Mouse (Mus musculus) forebrain, embryonic 10.5 days (tissue): Measurements from ENCODE around the gene Gm45140. TPM values are rescaled to one million over a fixed set of nuclear protein-coding genes. Genes with fewer than 3 reads are reported as not detected.

Experiments
- DNase-seq: peaks from one replicate; pipeline ENCODE4 v3.0.0-alpha.2; 2017; ENCODE audit warnings: low spot score; ENCODE audit errors: extremely low spot score
- H3K27ac ChIP-seq: fragments of 300-500 bp; sonication (generic); 2 replicates; pipeline ENCODE4 v1.5.1; 2016; ENCODE audit warnings: mild to moderate bottlenecking
- H3K27me3 ChIP-seq: fragments of 300-500 bp; sonication (generic); 2 replicates; pipeline ENCODE4 v1.6.1; 2016; ENCODE audit warnings: mild to moderate bottlenecking; ENCODE audit not compliant: poor library complexity, severe bottlenecking
- H3K36me3 ChIP-seq: fragments of 300-500 bp; sonication (generic); replicated peaks from 2 replicates; pipeline ENCODE4 v1.6.1; 2016; ENCODE audit warnings: mild to moderate bottlenecking, moderate library complexity
- H3K4me1 ChIP-seq: fragments of 300-500 bp; sonication (generic); 2 replicates; pipeline ENCODE4 v1.6.1; 2016
- H3K4me3 ChIP-seq: fragments of 300-500 bp; sonication (generic); 2 replicates; pipeline ENCODE4 v1.5.1; 2016; ENCODE audit warnings: mild to moderate bottlenecking, moderate library complexity
- H3K9me3 ChIP-seq: fragments of 300-500 bp; sonication (generic); 2 replicates; pipeline ENCODE4 v1.6.1; 2016; ENCODE audit warnings: mild to moderate bottlenecking, moderate library complexity
- WGBS: fragments of 180-500 bp; shearing (Covaris S2); methylation state at CpG from one replicate; pipeline ENCODE4 v1.1.7; 2016; 5-methylcytosine and 5-hydroxymethylcytosine counted together
- polyA plus RNA-seq: library from polyadenylated mRNA; unstranded; fragments of >200 nt; fragmentation: Nextera tagmentation; extraction: Ambion mirVana; gene quantifications from 2 replicates; pipeline ENCODE4 v1.2.1, GENCODE M21; 2016

Gm45140 gene
- polyA plus RNA-seq, 1 experiment from 2014 or later: 2.1 TPM

DNA sequence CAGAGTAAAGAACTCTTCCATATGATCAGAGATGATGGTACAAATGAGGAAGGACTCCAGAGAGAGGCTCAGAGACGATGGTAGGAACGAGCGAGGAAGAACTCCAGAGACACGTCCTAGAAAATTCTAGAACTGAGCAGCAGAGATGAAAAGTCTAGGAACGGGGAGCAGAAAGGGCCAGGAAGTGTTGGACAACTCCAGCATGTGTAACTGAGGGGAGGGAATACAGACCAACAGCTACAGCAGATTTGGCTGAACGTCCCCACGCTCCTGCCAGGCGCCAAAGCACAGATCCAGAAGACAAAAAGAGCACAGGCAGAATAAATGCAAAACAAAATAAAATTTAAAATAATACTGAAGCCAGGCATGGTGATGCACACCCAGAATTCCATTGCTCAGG lies 78.7 kb downstream of the Gm45140 start:
- Histone ChIP-seq H3K36me3 (no peaks in the 10 kb centered on the region), H3K27ac (no peak overlapping the region), H3K4me1 (peaks cover 6% of the 10 kb centered on the region), H3K9me3 (no peaks in the 10 kb centered on the region), H3K27me3 (no peaks in the 10 kb centered on the region), H3K4me3 (no peak overlapping the region)
- DNase-seq: no peak
- WGBS: 90% methylated on average over 8 of the region's 8 CpGs

GRCm38 (mm10) chr6:87755196-87755595 lies 80.4 kb downstream of the Gm45140 start:
- WGBS: 92% methylated on average over 4 of the region's 4 CpGs
- Histone ChIP-seq H3K27me3 (no peaks in the 10 kb centered on the region), H3K9me3 (no peaks in the 10 kb centered on the region), H3K36me3 (no peaks in the 10 kb centered on the region), H3K27ac (no peak overlapping the region), H3K4me1 (peaks cover 6% of the 10 kb centered on the region), H3K4me3 (no peak overlapping the region)
- DNase-seq: no peak

DNA sequence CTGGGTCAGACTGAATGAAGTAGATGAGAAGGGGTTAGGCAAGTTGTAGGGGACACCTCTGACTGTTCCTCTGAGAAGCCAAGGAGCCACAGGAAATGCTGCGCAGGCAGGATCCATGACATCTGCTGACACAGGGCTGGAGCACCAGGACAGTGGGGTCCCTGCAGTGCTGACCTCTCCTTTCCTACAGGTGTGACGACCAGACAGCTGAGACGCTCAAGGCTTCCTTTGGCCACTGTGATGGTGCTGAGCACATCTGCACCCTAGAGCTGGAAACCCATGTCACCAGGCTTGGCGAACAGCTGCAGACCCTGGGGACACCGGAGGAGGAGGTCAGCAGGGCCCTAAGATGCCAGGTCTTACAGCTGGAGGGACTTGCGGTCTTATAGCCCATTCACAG lies 84.0 kb downstream of the Gm45140 start:
- peaks cover 6% of the 10 kb centered on the region for H3K4me1 ChIP-seq
- no peak overlapping the region for H3K4me3 ChIP-seq
- no peaks in the 10 kb centered on the region for H3K9me3 ChIP-seq
- H3K27me3 ChIP-seq: no peaks in the 10 kb centered on the region
- H3K27ac ChIP-seq: no peak overlapping the region
- WGBS: 89% methylated on average over 6 of the region's 6 CpGs
- H3K36me3 ChIP-seq: no peaks in the 10 kb centered on the region
- DNase-seq: no peak

DNA sequence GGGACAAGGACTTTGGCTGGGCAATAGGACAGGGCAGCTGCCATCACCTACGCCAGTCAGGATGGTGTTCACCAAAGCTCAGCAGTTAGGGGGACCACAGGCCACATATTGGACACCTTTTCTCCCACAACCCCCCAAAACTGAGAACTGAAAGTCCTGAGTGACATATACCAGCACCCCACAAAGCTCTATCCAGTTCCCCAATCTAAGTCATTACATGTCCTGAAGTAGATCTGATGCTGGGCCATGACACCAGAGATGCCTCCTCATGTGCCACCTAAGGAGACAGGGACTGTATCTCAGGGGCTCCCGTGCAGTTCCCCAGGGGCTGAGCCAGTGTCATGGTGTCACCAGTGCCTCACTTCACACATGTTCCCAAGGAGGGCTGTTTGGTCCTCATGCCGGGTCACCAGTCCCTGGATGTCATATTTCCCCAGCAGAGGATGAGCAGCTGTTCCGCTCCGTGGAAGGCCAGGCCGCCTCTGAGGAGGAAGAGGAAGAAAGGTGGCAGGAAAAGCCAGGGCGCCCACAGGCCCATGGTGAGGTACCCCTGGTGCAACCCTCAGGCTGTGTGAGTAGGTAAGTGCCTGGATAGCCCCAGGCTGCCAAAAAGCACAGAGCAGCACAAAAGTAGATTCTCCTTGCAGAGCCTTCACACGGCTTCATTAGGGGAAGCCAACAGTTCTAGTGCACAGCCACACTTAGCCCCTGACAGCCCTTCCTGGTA lies 85.2 kb downstream of the Gm45140 start:
- Histone ChIP-seq H3K36me3 (no peaks in the 10 kb centered on the region), H3K9me3 (no peaks in the 10 kb centered on the region), H3K4me1 (peaks cover 6% of the 10 kb centered on the region), H3K4me3 (no peak overlapping the region), H3K27ac (no peak overlapping the region), H3K27me3 (no peaks in the 10 kb centered on the region)
- 91% methylated on average over 8 of the region's 8 CpGs for WGBS
- DNase-seq: no peak

DNA sequence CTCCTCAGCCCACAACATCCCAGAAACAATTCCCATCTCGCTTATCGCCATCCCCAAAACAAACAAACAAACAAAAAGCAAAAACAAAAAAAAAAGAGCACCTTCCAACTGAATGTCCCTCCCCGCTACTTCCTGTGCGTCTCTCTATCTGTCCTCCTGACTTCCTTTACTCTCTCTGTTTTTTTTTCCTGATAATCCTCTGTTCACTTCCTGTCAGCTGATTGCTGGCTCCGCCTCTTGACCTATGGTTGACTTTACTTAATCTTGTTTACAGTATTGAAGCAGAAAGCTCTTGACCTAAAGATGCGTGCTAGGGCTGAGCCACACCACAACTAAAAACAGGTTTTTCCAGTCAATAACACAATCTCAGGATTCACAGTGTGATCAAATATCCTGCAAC lies 87.1 kb downstream of the Gm45140 start:
- Histone ChIP-seq H3K4me1 (no peaks in the 10 kb centered on the region), H3K4me3 (no peak overlapping the region), H3K36me3 (no peaks in the 10 kb centered on the region), H3K9me3 (no peaks in the 10 kb centered on the region), H3K27ac (no peak overlapping the region), H3K27me3 (no peaks in the 10 kb centered on the region)
- 91% methylated on average over 6 of the region's 6 CpGs for WGBS
- DNase-seq: no peak

DNA sequence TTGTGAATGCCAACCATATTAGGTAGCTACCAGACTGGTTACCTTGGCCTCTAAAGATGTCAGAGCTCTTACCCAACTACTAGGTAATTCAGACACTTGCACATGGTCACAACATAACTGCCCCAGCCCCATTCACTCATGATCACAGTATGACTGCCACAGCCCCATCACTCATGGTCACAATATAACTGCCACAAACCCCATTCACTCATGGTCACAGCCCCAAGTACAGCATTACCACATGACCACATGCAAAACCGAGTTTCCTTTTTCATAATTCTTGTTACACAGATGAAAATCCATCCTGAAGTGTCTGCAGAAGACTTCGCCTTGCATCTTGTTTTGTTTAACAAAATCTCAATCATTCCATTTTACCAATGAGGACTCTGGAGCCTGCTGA lies 87.5 kb downstream of the Gm45140 start:
- H3K4me3 ChIP-seq: no peak overlapping the region
- H3K27me3 ChIP-seq: no peaks in the 10 kb centered on the region
- H3K9me3 ChIP-seq: no peaks in the 10 kb centered on the region
- H3K36me3 ChIP-seq: no peaks in the 10 kb centered on the region
- no peak overlapping the region for H3K27ac ChIP-seq
- no peaks in the 10 kb centered on the region for H3K4me1 ChIP-seq
- 86% methylated on average over 2 of the region's 2 CpGs for whole genome bisulfite sequencing
- DNase-seq: no peak

- Histone ChIP-seq H3K27ac (no peak overlapping the region), H3K9me3 (no peaks in the 10 kb centered on the region), H3K36me3 (no peaks in the 10 kb centered on the region), H3K4me1 (no peaks in the 10 kb centered on the region), H3K4me3 (no peak overlapping the region), H3K27me3 (no peaks in the 10 kb centered on the region)
- 76% methylated on average over 2 of the region's 2 CpGs for WGBS
- DNase-seq: no peak
Observed at GRCm38 (mm10) chr6:87746849-87747248, 88.7 kb downstream of the Gm45140 start.

- Histone ChIP-seq H3K27me3 (no peaks in the 10 kb centered on the region), H3K9me3 (no peaks in the 10 kb centered on the region), H3K4me1 (no peaks in the 10 kb centered on the region), H3K27ac (no peak overlapping the region), H3K36me3 (no peaks in the 10 kb centered on the region), H3K4me3 (no peak overlapping the region)
- 81% methylated on average over 3 of the region's 3 CpGs for WGBS
- no peak for DNase-seq
Observed at GRCm38 (mm10) chr6:87746059-87746458, 89.5 kb downstream of the Gm45140 start.

DNA sequence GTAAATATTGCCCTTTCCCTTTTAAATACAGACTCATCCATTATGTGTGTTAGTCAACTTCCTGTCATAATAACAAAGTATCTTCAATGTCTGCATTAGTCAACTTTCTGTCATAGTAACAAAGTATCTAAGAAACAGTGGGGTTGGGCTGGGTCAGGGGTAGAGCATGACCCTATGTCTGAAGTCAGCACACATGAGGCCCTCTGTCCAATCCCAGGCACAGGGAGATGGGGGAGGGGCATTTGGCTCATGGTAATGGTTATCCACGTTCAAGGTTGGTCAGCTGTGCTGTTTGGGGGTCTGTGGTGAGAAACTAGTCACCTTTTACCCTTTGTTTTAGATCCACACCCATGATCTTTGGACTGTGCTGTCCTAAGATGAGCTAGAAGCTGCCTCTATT lies 90.3 kb downstream of the Gm45140 start:
- no peak overlapping the region for H3K27ac ChIP-seq
- H3K4me1 ChIP-seq: no peaks in the 10 kb centered on the region
- no peak overlapping the region for H3K4me3 ChIP-seq
- WGBS: 42% methylated on average over 1 of the region's 1 CpGs
- no peaks in the 10 kb centered on the region for H3K27me3 ChIP-seq
- no peaks in the 10 kb centered on the region for H3K9me3 ChIP-seq
- DNase-seq: no peak
- H3K36me3 ChIP-seq: no peaks in the 10 kb centered on the region

DNA sequence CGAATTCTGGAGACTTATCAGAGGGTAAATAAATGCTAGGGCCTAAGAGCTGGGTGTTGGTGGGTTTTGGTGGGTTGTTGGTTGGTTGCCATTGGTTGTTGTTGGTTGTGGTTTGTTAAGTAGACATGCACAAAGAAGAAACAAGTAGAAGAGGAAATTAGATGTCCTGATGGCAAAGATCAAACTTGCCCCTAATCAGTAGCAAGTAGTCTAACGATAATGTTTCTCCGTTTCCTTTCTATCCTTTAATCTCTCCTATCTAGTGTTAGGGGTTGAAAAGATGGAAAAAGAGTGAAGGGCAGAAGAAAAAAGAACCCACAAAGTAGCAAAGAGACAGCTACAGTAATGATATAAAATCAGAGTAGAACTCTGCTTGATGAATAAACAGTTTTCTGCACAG lies 91.0 kb downstream of the Gm45140 start:
- H3K27me3 ChIP-seq: peaks cover 5% of the 10 kb centered on the region; the same call in 1 of the 2 replicates
- H3K27ac ChIP-seq: no peak overlapping the region
- H3K9me3 ChIP-seq: no peaks in the 10 kb centered on the region
- no peak for DNase-seq
- peaks cover 6% of the 10 kb centered on the region for H3K4me1 ChIP-seq
- H3K4me3 ChIP-seq: no peak overlapping the region
- no peaks in the 10 kb centered on the region for H3K36me3 ChIP-seq
- WGBS: 92% methylated on average over 3 of the region's 3 CpGs

DNA sequence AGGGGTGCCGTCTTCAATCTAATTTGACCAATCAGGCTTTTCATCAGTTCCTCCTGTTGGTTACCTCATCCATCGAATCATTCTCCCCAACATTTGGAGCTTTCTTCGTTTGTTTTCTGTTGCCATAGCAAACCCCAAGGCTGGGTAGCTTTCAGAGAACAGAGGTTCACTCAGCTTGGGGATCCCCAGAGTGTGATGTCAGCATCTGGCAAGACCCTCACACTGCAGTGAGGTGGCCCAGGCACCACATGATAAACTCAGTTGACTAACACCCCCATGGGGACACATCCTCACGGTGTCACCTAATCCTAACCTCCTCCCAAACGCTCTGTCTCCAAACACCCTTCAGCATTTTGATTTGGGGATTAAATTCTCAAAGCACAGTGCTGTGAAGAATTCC lies 92.3 kb downstream of the Gm45140 start:
- WGBS: 77% methylated on average over 5 of the region's 5 CpGs
- peaks cover 12% of the 10 kb centered on the region; the same call in 1 of the 2 replicates for H3K27me3 ChIP-seq
- no peaks in the 10 kb centered on the region for H3K36me3 ChIP-seq
- DNase-seq: no peak
- H3K4me3 ChIP-seq: no peak overlapping the region
- peaks cover 20% of the 10 kb centered on the region for H3K4me1 ChIP-seq
- no peak overlapping the region for H3K27ac ChIP-seq
- no peaks in the 10 kb centered on the region for H3K9me3 ChIP-seq

GRCm38 (mm10) chr6:87742804-87743203 lies 92.8 kb downstream of the Gm45140 start:
- no peak for DNase-seq
- peaks cover 15% of the 10 kb centered on the region; the same call in 1 of the 2 replicates for H3K27me3 ChIP-seq
- H3K36me3 ChIP-seq: no peaks in the 10 kb centered on the region
- 80% methylated on average over 5 of the region's 5 CpGs for WGBS
- H3K4me1 ChIP-seq: peaks cover 24% of the 10 kb centered on the region
- H3K4me3 ChIP-seq: no peak overlapping the region
- H3K27ac ChIP-seq: no peak overlapping the region
- no peaks in the 10 kb centered on the region for H3K9me3 ChIP-seq

GRCm38 (mm10) chr6:87741978-87742377 lies 93.6 kb downstream of the Gm45140 start:
- no peaks in the 10 kb centered on the region for H3K36me3 ChIP-seq
- DNase-seq: no peak
- H3K27me3 ChIP-seq: peaks cover 23% of the 10 kb centered on the region
- H3K27ac ChIP-seq: no peak overlapping the region
- H3K4me1 ChIP-seq: peaks cover 30% of the 10 kb centered on the region
- 91% methylated on average over 8 of the region's 8 CpGs for WGBS
- H3K9me3 ChIP-seq: no peaks in the 10 kb centered on the region
- H3K4me3 ChIP-seq: no peak overlapping the region

- no peak for DNase-seq
- H3K4me1 ChIP-seq: peaks cover 30% of the 10 kb centered on the region
- no peaks in the 10 kb centered on the region for H3K9me3 ChIP-seq
- H3K27ac ChIP-seq: no peak overlapping the region
- no peaks in the 10 kb centered on the region for H3K36me3 ChIP-seq
- peaks cover 38% of the 10 kb centered on the region for H3K27me3 ChIP-seq
- H3K4me3 ChIP-seq: no peak overlapping the region
Observed at GRCm38 (mm10) chr6:87740496-87740895, 95.1 kb downstream of the Gm45140 start.
